Mouse (Mus musculus): Measurements from ENCODE around the gene Ifi213.

DNA sequence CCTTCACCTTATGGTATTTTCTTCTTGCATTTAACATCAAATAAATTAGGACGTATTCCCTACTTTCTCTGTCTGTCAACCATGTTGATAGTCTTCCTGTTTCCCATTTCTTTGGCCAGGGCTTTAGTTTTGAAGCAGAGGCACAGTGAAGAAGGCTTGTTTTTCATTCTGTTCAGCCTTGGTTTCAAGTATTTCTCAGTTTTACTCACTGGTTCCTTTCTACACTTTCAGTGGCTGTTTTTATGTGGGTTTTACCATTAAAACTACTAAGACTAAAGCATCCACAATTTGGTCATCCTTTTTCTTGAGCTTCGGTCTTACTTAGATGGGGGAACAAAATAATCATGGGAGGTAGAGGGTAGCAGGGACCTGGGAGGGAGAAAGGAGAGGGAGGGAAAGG lies 25.0 kb upstream of the Ifi213 start:
- TF ChIP-seq GATA1 (IDR thresholded peaks at IDR 0.05; ENCODE audit: low read length) (no peak), TAL1 (IDR thresholded peaks at IDR 0.05; ENCODE audit: low read length) (no peak)

Measured in erythroblast, embryonic 14.5 days (primary cell).